ENCODE assay signal across 8 mouse cellular contexts in genomic region chr17:75017423-75017822, GRCm38 (mm10). TPM values are rescaled to one million over a fixed set of nuclear protein-coding genes. Genes with fewer than 3 reads are reported as not detected.
DNase-seq lines count a peak whose midpoint lies in the region; ATAC-seq lines count a peak whose summit lies in the region.

No protein-coding gene starts in this region.

- peak; percentile 62; the same call in 1 of the 2 replicates for ATAC-seq in granulocyte monocyte progenitor cell, adult 5-6 weeks (replicated peaks; ENCODE audit: poor library complexity, severe bottlenecking)

- DNase-seq in adrenal gland, adult (ENCODE audit: inconsistent age in 2 of 2, low spot score in 1 of 2) = peak; percentile 19 to 59
- DNase-seq in adrenal gland, adult 2 months = no peak
- peak; percentile 58 for DNase-seq in layer of hippocampus, postnatal 10 days (ENCODE audit: low spot score in 2 of 2)
- DNase-seq in layer of hippocampus, adult 18-20 months (ENCODE audit: low spot score in 2 of 2) = no peak
- DNase-seq in NIH3T3 (ENCODE audit: low read depth) = peak; percentile 55
- peak; percentile 62 for DNase-seq in retina, embryonic 14.5 days (ENCODE audit: low spot score)
- no peak for DNase-seq in cerebellum, adult 9-11 months

RNA-seq across cellular contexts. Expression of gene Ltbp1, which starts 12.1 kb away (rescaled TPM):
- total RNA-seq in adrenal gland, adult 2 months (2021) = 10 to 100 TPM; 12.7 to 15.1 TPM
- 13.0 and 13.4 TPM in 2 replicates for polyA plus RNA-seq in adrenal gland, adult 2 months (2012; rRNA removed)
- 1 to 10 TPM; 6.3 to 8.7 TPM for total RNA-seq in layer of hippocampus, postnatal 10 days (2021)
- total RNA-seq in layer of hippocampus, adult 18-20 months (2021) = 1 to 10 TPM; 5.0 to 5.1 TPM
- total RNA-seq in granulocyte monocyte progenitor cell, adult 5-6 weeks (2014; fragmentation: Nextera tagmentation) = not detected in 2 replicates
- total RNA-seq in granulocyte monocyte progenitor cell, adult 5-6 weeks (2017) = not detected in 2 replicates

Comparison
In these comparisons a context has a peak if more than half of its experiments do, and no peak if none do; other contexts are left out.
1. DNase-seq: peak in adrenal gland, adult (2 of 2), layer of hippocampus, postnatal 10 days (2 of 2), NIH3T3 (single experiment) and retina, embryonic 14.5 days (single experiment); none in adrenal gland, adult 2 months (single experiment), layer of hippocampus, adult 18-20 months (0 of 2) and cerebellum, adult 9-11 months (single experiment).
2. RNA of gene Ltbp1, which starts 12.1 kb away (total RNA-seq): 12.7 to 15.1 TPM in adrenal gland, adult 2 months, 6.3 to 8.7 TPM in layer of hippocampus, postnatal 10 days and 5.0 to 5.1 TPM in layer of hippocampus, adult 18-20 months; not detected in granulocyte monocyte progenitor cell, adult 5-6 weeks; every median in the first group is over 4 times any median in the second.